Mouse (Mus musculus): ENCODE results near the gene Zcchc10.
A peak's percentile ranks its signal among the peaks of the same experiment; 100 is the strongest.

- peak; percentile 83 for TF ChIP-seq POLR2A (IDR thresholded peaks at IDR 0.05; ENCODE audit: borderline replicate concordance, extremely low read depth, low read depth, low read length)
- no peak for TF ChIP-seq CTCF (IDR thresholded peaks at IDR 0.05; ENCODE audit: insufficient read depth, low read length)
Measured at GRCm38 (mm10) chr11:53300330-53301166, 23.9 kb upstream of the Zcchc10 start, which contains the start of gene Hspa4.
